Mouse (Mus musculus): Measurements from ENCODE around the gene Tmem248. TPM values are rescaled to one million over a fixed set of nuclear protein-coding genes. Genes with fewer than 3 reads are reported as not detected.
A peak's percentile ranks its signal among the peaks of the same experiment; 100 is the strongest.

The Tmem248 gene
- polyA plus RNA-seq (2015; fragmentation: Nextera tagmentation; extraction: Ambion mirVana), result 23.0 and 24.2 TPM in 2 replicates

GRCm38 (mm10) chr5:130216781-130217180 is at the start of gene Tmem248:
TSS of gene Tmem248 (plus strand) at chr5:130217081.
- Histone ChIP-seq H3K36me3 (peaks cover 8% of the 10 kb centered on the region), H3K4me1 (replicated peaks) (peaks cover 8% of the 10 kb centered on the region; the same call in 1 of the 2 replicates), H3K27ac (no peak within 1 kb of the TSS), H3K9ac (no peak within 1 kb of the TSS), H3K27me3 (no peaks in the 10 kb centered on the region), H3K4me3 (no peak within 1 kb of the TSS), H3K4me2 (no peak within 1 kb of the TSS), H3K9me3 (replicated peaks) (no peaks in the 10 kb centered on the region)
- WGBS, result 78% methylated on average over 7 of the region's 7 CpGs
- no peak for ATAC-seq (replicated peaks; ENCODE audit: insufficient number of reproducible peaks, insufficient read depth, low FRiP score, low read depth)

GRCm38 (mm10) chr5:130169109-130169508 is 47.8 kb upstream of the Tmem248 start:
- no peak overlapping the region for H3K4me3 ChIP-seq
- no peaks in the 10 kb centered on the region for H3K9me3 ChIP-seq (replicated peaks)
- H3K4me2 ChIP-seq, result no peak overlapping the region
- no peaks in the 10 kb centered on the region; the same call in 1 of the 2 replicates for H3K27me3 ChIP-seq
- no peak for ATAC-seq (replicated peaks; ENCODE audit: insufficient number of reproducible peaks, insufficient read depth, low FRiP score, low read depth)
- H3K4me1 ChIP-seq (replicated peaks), result peaks cover 25% of the 10 kb centered on the region
- 19% methylated on average over 6 of the region's 6 CpGs for WGBS
- no peaks in the 10 kb centered on the region for H3K36me3 ChIP-seq
- H3K9ac ChIP-seq, result no peak overlapping the region
- H3K27ac ChIP-seq, result peak overlapping the region; percentile 49

GRCm38 (mm10) chr5:130170666-130171422 is 46.0 kb upstream of the Tmem248 start:
- peak overlapping the region; percentile 71 for H3K4me3 ChIP-seq
- no peak for ATAC-seq (replicated peaks; ENCODE audit: insufficient number of reproducible peaks, insufficient read depth, low FRiP score, low read depth)
- peak overlapping the region; percentile 96 for H3K27ac ChIP-seq
- peak overlapping the region; percentile 76 for H3K4me2 ChIP-seq
- 8% methylated on average over 6 of the region's 6 CpGs for WGBS
- peaks cover 25% of the 10 kb centered on the region for H3K4me1 ChIP-seq (replicated peaks)
- H3K9ac ChIP-seq, result peak overlapping the region; percentile 74
- H3K27me3 ChIP-seq, result no peaks in the 10 kb centered on the region
- H3K9me3 ChIP-seq (replicated peaks), result no peaks in the 10 kb centered on the region
- no peaks in the 10 kb centered on the region for H3K36me3 ChIP-seq

GRCm38 (mm10) chr5:130171423-130171954 is 45.4 kb upstream of the Tmem248 start, which contains the start of gene Rabgef1:
TSS of gene Rabgef1 (plus strand) at chr5:130171798.
- Histone ChIP-seq H3K4me3 (peak within 1 kb of the TSS; percentile 71), H3K27ac (peak within 1 kb of the TSS; percentile 96), H3K9ac (peak within 1 kb of the TSS; percentile 74), H3K27me3 (no peaks in the 10 kb centered on the region), H3K36me3 (no peaks in the 10 kb centered on the region), H3K4me2 (peak within 1 kb of the TSS; percentile 76), H3K9me3 (replicated peaks) (no peaks in the 10 kb centered on the region), H3K4me1 (replicated peaks) (peaks cover 25% of the 10 kb centered on the region)
- ATAC-seq (replicated peaks; ENCODE audit: insufficient number of reproducible peaks, insufficient read depth, low FRiP score, low read depth), result peak; percentile 94
- under 1% methylated on average over 62 of the region's 62 CpGs for WGBS

- Histone ChIP-seq H3K4me2 (peak overlapping the region; percentile 76), H3K9ac (peak overlapping the region; percentile 74), H3K36me3 (no peaks in the 10 kb centered on the region), H3K27ac (peak overlapping the region; percentile 96), H3K27me3 (no peaks in the 10 kb centered on the region), H3K4me1 (replicated peaks) (peaks cover 25% of the 10 kb centered on the region), H3K4me3 (peak overlapping the region; percentile 71), H3K9me3 (replicated peaks) (no peaks in the 10 kb centered on the region)
- peak; percentile 11; the same call in 1 of the 2 replicates for ATAC-seq (replicated peaks; ENCODE audit: insufficient number of reproducible peaks, insufficient read depth, low FRiP score, low read depth)
- WGBS, result 0% methylated on average over 46 of the region's 46 CpGs
Observed at GRCm38 (mm10) chr5:130171956-130172601, 44.8 kb upstream of the Tmem248 start.

GRCm38 (mm10) chr5:130173012-130173411 is 43.9 kb upstream of the Tmem248 start:
- no peaks in the 10 kb centered on the region for H3K27me3 ChIP-seq
- H3K9me3 ChIP-seq (replicated peaks), result no peaks in the 10 kb centered on the region
- H3K4me2 ChIP-seq, result peak overlapping the region; percentile 76
- peak overlapping the region; percentile 71 for H3K4me3 ChIP-seq
- H3K4me1 ChIP-seq (replicated peaks), result peaks cover 27% of the 10 kb centered on the region
- 71% methylated on average over 4 of the region's 4 CpGs for WGBS
- H3K36me3 ChIP-seq, result no peaks in the 10 kb centered on the region
- H3K27ac ChIP-seq, result no peak overlapping the region
- H3K9ac ChIP-seq, result peak overlapping the region; percentile 74; the same call in 1 of the 2 replicates
- ATAC-seq (replicated peaks; ENCODE audit: insufficient number of reproducible peaks, insufficient read depth, low FRiP score, low read depth), result no peak

- no peaks in the 10 kb centered on the region for H3K9me3 ChIP-seq (replicated peaks)
- H3K4me2 ChIP-seq, result no peak overlapping the region
- no peaks in the 10 kb centered on the region for H3K36me3 ChIP-seq
- no peak overlapping the region for H3K9ac ChIP-seq
- H3K27ac ChIP-seq, result no peak overlapping the region
- 55% methylated on average over 4 of the region's 4 CpGs for WGBS
- no peak overlapping the region for H3K4me3 ChIP-seq
- ATAC-seq (replicated peaks; ENCODE audit: insufficient number of reproducible peaks, insufficient read depth, low FRiP score, low read depth), result no peak
- H3K27me3 ChIP-seq, result no peaks in the 10 kb centered on the region
- peaks cover 20% of the 10 kb centered on the region for H3K4me1 ChIP-seq (replicated peaks)
Observed at GRCm38 (mm10) chr5:130177871-130178270, 39.0 kb upstream of the Tmem248 start.

GRCm38 (mm10) chr5:130180362-130180761 is 36.5 kb upstream of the Tmem248 start:
- Histone ChIP-seq H3K4me2 (no peak overlapping the region), H3K27ac (no peak overlapping the region), H3K36me3 (no peaks in the 10 kb centered on the region), H3K4me1 (replicated peaks) (peaks cover 21% of the 10 kb centered on the region), H3K27me3 (no peaks in the 10 kb centered on the region), H3K9me3 (replicated peaks) (no peaks in the 10 kb centered on the region), H3K4me3 (no peak overlapping the region), H3K9ac (no peak overlapping the region)
- 62% methylated on average over 7 of the region's 7 CpGs for WGBS
- ATAC-seq (replicated peaks; ENCODE audit: insufficient number of reproducible peaks, insufficient read depth, low FRiP score, low read depth), result no peak

- H3K27ac ChIP-seq, result no peak overlapping the region
- no peak overlapping the region for H3K4me3 ChIP-seq
- ATAC-seq (replicated peaks; ENCODE audit: insufficient number of reproducible peaks, insufficient read depth, low FRiP score, low read depth), result no peak
- no peaks in the 10 kb centered on the region for H3K36me3 ChIP-seq
- H3K4me2 ChIP-seq, result no peak overlapping the region
- no peaks in the 10 kb centered on the region for H3K9me3 ChIP-seq (replicated peaks)
- no peaks in the 10 kb centered on the region for H3K27me3 ChIP-seq
- WGBS, result 75% methylated on average over 6 of the region's 6 CpGs
- H3K9ac ChIP-seq, result no peak overlapping the region
- H3K4me1 ChIP-seq (replicated peaks), result peaks cover 21% of the 10 kb centered on the region
Observed at GRCm38 (mm10) chr5:130181740-130182540, 34.9 kb upstream of the Tmem248 start.

GRCm38 (mm10) chr5:130182541-130182821 is 34.4 kb upstream of the Tmem248 start:
- H3K27ac ChIP-seq, result no peak overlapping the region
- peaks cover 21% of the 10 kb centered on the region for H3K4me1 ChIP-seq (replicated peaks)
- no peaks in the 10 kb centered on the region for H3K36me3 ChIP-seq
- H3K4me3 ChIP-seq, result no peak overlapping the region
- no peak overlapping the region for H3K4me2 ChIP-seq
- no peaks in the 10 kb centered on the region for H3K9me3 ChIP-seq (replicated peaks)
- no peaks in the 10 kb centered on the region for H3K27me3 ChIP-seq
- H3K9ac ChIP-seq, result no peak overlapping the region
- WGBS, result 74% methylated on average over 3 of the region's 3 CpGs
- no peak for ATAC-seq (replicated peaks; ENCODE audit: insufficient number of reproducible peaks, insufficient read depth, low FRiP score, low read depth)
